Mouse (Mus musculus) liver, postnatal 0 days (tissue): ENCODE data around the gene Nbea.

Source experiments
- CTCF ChIP-seq: sonication (generic); IDR thresholded peaks from 2 replicates; pipeline ENCODE4 v1.5.1; 2016; ENCODE audit warnings: antibody characterized with exemption, low read depth
- EP300 ChIP-seq: IDR thresholded peaks from 2 replicates; pipeline ENCODE4 v1.6.1; 2016; ENCODE audit warnings: antibody characterized with exemption, low read depth, mild to moderate bottlenecking

- 0 out of 2 replicates have a peak, but pooled peaks have one; percentile 11 for TF ChIP-seq CTCF
- TF ChIP-seq EP300: no peak
Observed at GRCm38 (mm10) chr3:55758297-55758696, 425.2 kb downstream of the Nbea start.
